Mouse (Mus musculus) G1E (cell line): ENCODE measurements at regions not wholly inside any gene's neighbourhood (a gene's known extent, or its start where the extent isn't known, plus 50 kb on each side); places are given as distances from the start of the nearest gene placed in this dataset.

Experiments used
- ATAC-seq: 2 replicates; pipeline ENCODE4 v1.8.0; 2016; ENCODE audit warnings: mild to moderate bottlenecking; ENCODE audit not compliant: insufficient number of reproducible peaks, poor library complexity, low FRiP score, severe bottlenecking; ENCODE audit errors: extremely low read depth
- DNase-seq: peaks from one replicate; pipeline ENCODE4 v3.0.0; 2012; ENCODE audit warnings: low spot score
- H3K27me3 ChIP-seq: 2 replicates; pipeline ENCODE4 v1.6.1; 2012; ENCODE audit warnings: mild to moderate bottlenecking, low read length, inconsistent platforms; ENCODE audit not compliant: insufficient read depth
- H3K36me3 ChIP-seq: replicated peaks from 2 replicates; pipeline ENCODE3; 2012; ENCODE audit warnings: mild to moderate bottlenecking, inconsistent platforms
- H3K4me1 ChIP-seq: 2 replicates; pipeline ENCODE4 v1.6.1; 2012; ENCODE audit warnings: low read depth, low read length, inconsistent platforms, mixed read lengths; ENCODE audit not compliant: insufficient read depth
- H3K4me3 ChIP-seq: 2 replicates; pipeline ENCODE4 v1.5.1; 2012; ENCODE audit warnings: low read depth, mild to moderate bottlenecking, inconsistent platforms, low read length, moderate library complexity, mixed read lengths
- H3K9me3 ChIP-seq: replicated peaks from 2 replicates; pipeline ENCODE4 v1.6.1; 2012; ENCODE audit warnings: inconsistent platforms
- CTCF ChIP-seq: IDR thresholded peaks from 2 replicates; pipeline ENCODE4 v1.5.1; 2012; ENCODE audit warnings: low read depth, low read length, inconsistent platforms, mixed read lengths
- GATA1 ChIP-seq: IDR thresholded peaks from 2 replicates; pipeline ENCODE4 v1.6.1; 2012; ENCODE audit warnings: borderline replicate concordance, low read length, inconsistent platforms, mixed read lengths
- GATA2 ChIP-seq: IDR thresholded peaks from 2 replicates; pipeline ENCODE4 v1.6.1; 2012; ENCODE audit warnings: low read depth, low read length, inconsistent platforms, borderline replicate concordance
- POLR2AphosphoS5 ChIP-seq: IDR thresholded peaks from 2 replicates; pipeline ENCODE4 v1.6.1; 2012; ENCODE audit warnings: low read depth, low read length, inconsistent platforms; ENCODE audit not compliant: insufficient replicate concordance
- TAL1 ChIP-seq: conservative IDR thresholded peaks from 2 replicates; pipeline ENCODE4 v1.6.1; 2012; ENCODE audit warnings: low read depth, low read length, inconsistent platforms, mixed read lengths

GRCm38 (mm10) chr2:46356651-46357050 lies 1239.5 kb upstream of the Zeb2 start:
- peaks cover 3% of the 10 kb centered on the region; the same call in 1 of the 2 replicates for H3K4me1 ChIP-seq
- no peak overlapping the region for H3K4me3 ChIP-seq
- TF ChIP-seq TAL1 = no peak
- no peak for TF ChIP-seq POLR2AphosphoS5
- no peak for TF ChIP-seq CTCF
- no peak for TF ChIP-seq GATA2
- no peak for DNase-seq
- H3K9me3 ChIP-seq = no peaks in the 10 kb centered on the region
- no peaks in the 10 kb centered on the region for H3K27me3 ChIP-seq
- no peak for ATAC-seq
- no peaks in the 10 kb centered on the region for H3K36me3 ChIP-seq

GRCm38 (mm10) chr2:46340694-46341093 lies 1223.5 kb upstream of the Zeb2 start:
- H3K4me1 ChIP-seq = no peaks in the 10 kb centered on the region; the same call in 1 of the 2 replicates
- no peak overlapping the region for H3K4me3 ChIP-seq
- no peaks in the 10 kb centered on the region for H3K36me3 ChIP-seq
- no peaks in the 10 kb centered on the region for H3K9me3 ChIP-seq
- ATAC-seq (no peak), DNase-seq (no peak)
- TF ChIP-seq CTCF = no peak
- no peak for TF ChIP-seq TAL1
- no peak for TF ChIP-seq POLR2AphosphoS5
- TF ChIP-seq GATA1 = no peak
- no peak for TF ChIP-seq GATA2
- H3K27me3 ChIP-seq = no peaks in the 10 kb centered on the region

GRCm38 (mm10) chr2:46316666-46317065 lies 1199.5 kb upstream of the Zeb2 start:
- H3K4me1 ChIP-seq = no peaks in the 10 kb centered on the region
- no peak for DNase-seq
- no peaks in the 10 kb centered on the region for H3K27me3 ChIP-seq
- no peaks in the 10 kb centered on the region for H3K36me3 ChIP-seq
- TF ChIP-seq CTCF (no peak), POLR2AphosphoS5 (no peak), GATA1 (no peak), TAL1 (no peak), GATA2 (no peak)
- H3K9me3 ChIP-seq = no peaks in the 10 kb centered on the region
- no peak overlapping the region for H3K4me3 ChIP-seq
- no peak for ATAC-seq

- Histone ChIP-seq H3K4me3 (no peak overlapping the region), H3K4me1 (no peaks in the 10 kb centered on the region), H3K36me3 (no peaks in the 10 kb centered on the region), H3K27me3 (no peaks in the 10 kb centered on the region), H3K9me3 (no peaks in the 10 kb centered on the region)
- DNase-seq (no peak), ATAC-seq (no peak)
- no peak for TF ChIP-seq POLR2AphosphoS5
- no peak for TF ChIP-seq TAL1
Observed at GRCm38 (mm10) chr2:46315243-46315642, 1198.0 kb upstream of the Zeb2 start.

GRCm38 (mm10) chr2:46307582-46308153 lies 1190.5 kb upstream of the Zeb2 start:
- TF ChIP-seq TAL1 = no peak
- TF ChIP-seq POLR2AphosphoS5 = no peak
- no peak for TF ChIP-seq GATA1
- TF ChIP-seq CTCF = no peak
- TF ChIP-seq GATA2 = no peak

GRCm38 (mm10) chr2:46302627-46303026 lies 1185.4 kb upstream of the Zeb2 start:
- H3K9me3 ChIP-seq = no peaks in the 10 kb centered on the region
- no peaks in the 10 kb centered on the region for H3K27me3 ChIP-seq
- DNase-seq (no peak), ATAC-seq (peak; percentile 83)
- H3K4me3 ChIP-seq = no peak overlapping the region
- TF ChIP-seq GATA2 (no peak), CTCF (no peak), GATA1 (no peak)
- H3K4me1 ChIP-seq = peaks cover 17% of the 10 kb centered on the region
- H3K36me3 ChIP-seq = no peaks in the 10 kb centered on the region

More at GRCm38 (mm10) chr2:46307582-46308153, 1190.5 kb upstream of the Zeb2 start:
- DNase-seq = no peak
- H3K4me3 ChIP-seq = no peak overlapping the region
- H3K9me3 ChIP-seq = no peaks in the 10 kb centered on the region
- H3K27me3 ChIP-seq = no peaks in the 10 kb centered on the region
- no peak for ATAC-seq
- no peaks in the 10 kb centered on the region for H3K36me3 ChIP-seq
- peaks cover 6% of the 10 kb centered on the region; the same call in 1 of the 2 replicates for H3K4me1 ChIP-seq
